Mouse (Mus musculus): ENCODE results near the gene Olfr447.

DNA sequence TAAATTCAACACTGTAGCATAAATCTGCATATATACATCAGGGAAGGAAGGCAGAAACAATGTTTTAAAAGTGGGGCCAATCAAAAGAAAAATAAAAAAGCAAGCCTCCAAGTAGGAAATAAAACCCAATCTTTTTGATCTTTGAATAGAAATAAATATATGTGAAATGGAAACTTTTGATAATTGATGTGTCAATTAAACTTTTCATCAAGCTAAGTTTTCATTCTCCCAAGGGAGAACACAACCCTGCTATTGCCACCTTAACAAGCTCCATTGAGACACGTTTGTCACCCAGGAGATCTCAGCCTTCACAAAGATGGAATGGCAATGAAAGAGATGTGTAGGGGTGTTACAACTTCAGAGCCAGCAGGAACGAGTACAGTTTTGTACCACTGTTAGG is 12.4 kb downstream of the Olfr447 start, which contains the start of gene Olfr446:
- TF ChIP-seq CTCF (IDR thresholded peaks at IDR 0.05; ENCODE audit: borderline replicate concordance, control insufficient read depth, extremely low read depth, insufficient read depth, low read length, poor library complexity) (no peak), POLR2A (IDR thresholded peaks at IDR 0.05; ENCODE audit: control insufficient read depth, extremely low read depth, insufficient read depth, low read length, poor library complexity) (no peak)
